Mouse (Mus musculus): ENCODE results near the gene Wdfy3. TPM values are rescaled to one million over a fixed set of nuclear protein-coding genes. Genes with fewer than 3 reads are reported as not detected.

Wdfy3 gene
- total and polyA plus RNA-seq, 2 experiments from 2014 or later = 5.2 to 25.8 TPM

- Histone ChIP-seq H3K9ac (replicated peaks; ENCODE audit: low read depth, low read length) (no peak overlapping the region), H3K4me3 (ENCODE audit: low read depth, low read length) (no peak overlapping the region), H3K9me3 (replicated peaks; ENCODE audit: control insufficient read depth, low read length) (no peaks in the 10 kb centered on the region), H3K27ac (ENCODE audit: low read depth) (no peak overlapping the region), H3K36me3 (replicated peaks; ENCODE audit: control insufficient read depth, insufficient read depth, low read length) (no peaks in the 10 kb centered on the region), H3K4me1 (ENCODE audit: control insufficient read depth, insufficient read depth) (no peaks in the 10 kb centered on the region; the same call in 1 of the 2 replicates), H3K27me3 (ENCODE audit: control insufficient read depth, insufficient read depth, low read length) (no peaks in the 10 kb centered on the region), H3K4me2 (ENCODE audit: low read depth, low read length) (no peak overlapping the region)
- WGBS = 65% methylated on average over 6 of the region's 6 CpGs
- DNase-seq (ENCODE audit: low spot score) (no peak), ATAC-seq (ENCODE audit: insufficient read depth, low read depth) (no peak)
- TF ChIP-seq EP300 (IDR thresholded peaks at IDR 0.05; ENCODE audit: low read depth) (no peak), CTCF (IDR thresholded peaks at IDR 0.05; ENCODE audit: low read depth) (no peak)
Observed at GRCm38 (mm10) chr5:101998971-101999370, 70.8 kb downstream of the Wdfy3 start.

- Histone ChIP-seq H3K4me2 (ENCODE audit: low read depth, low read length) (no peak overlapping the region), H3K36me3 (replicated peaks; ENCODE audit: control insufficient read depth, insufficient read depth, low read length) (no peaks in the 10 kb centered on the region), H3K4me3 (ENCODE audit: low read depth, low read length) (no peak overlapping the region), H3K27me3 (ENCODE audit: control insufficient read depth, insufficient read depth, low read length) (no peaks in the 10 kb centered on the region), H3K4me1 (ENCODE audit: control insufficient read depth, insufficient read depth) (peaks cover 9% of the 10 kb centered on the region), H3K27ac (ENCODE audit: low read depth) (no peak overlapping the region), H3K9me3 (replicated peaks; ENCODE audit: control insufficient read depth, low read length) (no peaks in the 10 kb centered on the region), H3K9ac (replicated peaks; ENCODE audit: low read depth, low read length) (no peak overlapping the region)
- TF ChIP-seq CTCF (IDR thresholded peaks at IDR 0.05; ENCODE audit: low read depth) (no peak), EP300 (IDR thresholded peaks at IDR 0.05; ENCODE audit: low read depth) (no peak)
- WGBS = 82% methylated on average over 11 of the region's 11 CpGs
- ATAC-seq (ENCODE audit: insufficient read depth, low read depth) (no peak), DNase-seq (ENCODE audit: low spot score) (no peak)
Observed at GRCm38 (mm10) chr5:101996036-101996735, 73.5 kb downstream of the Wdfy3 start.

GRCm38 (mm10) chr5:101995451-101995995 is 74.2 kb downstream of the Wdfy3 start:
- 69% methylated on average over 3 of the region's 3 CpGs for WGBS
- no peaks in the 10 kb centered on the region for H3K36me3 ChIP-seq (replicated peaks; ENCODE audit: control insufficient read depth, insufficient read depth, low read length)

GRCm38 (mm10) chr5:101993996-101994395 is 75.7 kb downstream of the Wdfy3 start:
- no peak overlapping the region for H3K4me2 ChIP-seq (ENCODE audit: low read depth, low read length)
- no peaks in the 10 kb centered on the region for H3K27me3 ChIP-seq (ENCODE audit: control insufficient read depth, insufficient read depth, low read length)
- H3K36me3 ChIP-seq (replicated peaks; ENCODE audit: control insufficient read depth, insufficient read depth, low read length) = no peaks in the 10 kb centered on the region
- H3K9ac ChIP-seq (replicated peaks; ENCODE audit: low read depth, low read length) = no peak overlapping the region
- H3K4me1 ChIP-seq (ENCODE audit: control insufficient read depth, insufficient read depth) = peaks cover 9% of the 10 kb centered on the region
- 31% methylated on average over 5 of the region's 5 CpGs for WGBS
- peak; percentile 24 for DNase-seq (ENCODE audit: low spot score)
- H3K4me3 ChIP-seq (ENCODE audit: low read depth, low read length) = no peak overlapping the region
- no peak for ATAC-seq (ENCODE audit: insufficient read depth, low read depth)
- no peak overlapping the region; the same call in 1 of the 2 replicates for H3K27ac ChIP-seq (ENCODE audit: low read depth)
- H3K9me3 ChIP-seq (replicated peaks; ENCODE audit: control insufficient read depth, low read length) = no peaks in the 10 kb centered on the region
- TF ChIP-seq EP300 (IDR thresholded peaks at IDR 0.05; ENCODE audit: low read depth) = no peak
- no peak for TF ChIP-seq CTCF (IDR thresholded peaks at IDR 0.05; ENCODE audit: low read depth)

More at GRCm38 (mm10) chr5:101995451-101995995, 74.2 kb downstream of the Wdfy3 start:
- Histone ChIP-seq H3K27ac (ENCODE audit: low read depth) (no peak overlapping the region), H3K27me3 (ENCODE audit: control insufficient read depth, insufficient read depth, low read length) (no peaks in the 10 kb centered on the region), H3K4me3 (ENCODE audit: low read depth, low read length) (no peak overlapping the region), H3K4me2 (ENCODE audit: low read depth, low read length) (no peak overlapping the region), H3K9ac (replicated peaks; ENCODE audit: low read depth, low read length) (no peak overlapping the region), H3K4me1 (ENCODE audit: control insufficient read depth, insufficient read depth) (peaks cover 9% of the 10 kb centered on the region), H3K9me3 (replicated peaks; ENCODE audit: control insufficient read depth, low read length) (no peaks in the 10 kb centered on the region)
- ATAC-seq (ENCODE audit: insufficient read depth, low read depth) (no peak), DNase-seq (ENCODE audit: low spot score) (no peak)
- no peak; the same call in 1 of the 2 replicates for TF ChIP-seq CTCF (IDR thresholded peaks at IDR 0.05; ENCODE audit: low read depth)
- no peak for TF ChIP-seq EP300 (IDR thresholded peaks at IDR 0.05; ENCODE audit: low read depth)

- no peaks in the 10 kb centered on the region for H3K9me3 ChIP-seq (replicated peaks; ENCODE audit: control insufficient read depth, low read length)
- 67% methylated on average over 7 of the region's 7 CpGs for WGBS
- DNase-seq (ENCODE audit: low spot score) (no peak), ATAC-seq (ENCODE audit: insufficient read depth, low read depth) (no peak)
- H3K4me3 ChIP-seq (ENCODE audit: low read depth, low read length) = no peak overlapping the region
- H3K9ac ChIP-seq (replicated peaks; ENCODE audit: low read depth, low read length) = no peak overlapping the region
- no peaks in the 10 kb centered on the region for H3K36me3 ChIP-seq (replicated peaks; ENCODE audit: control insufficient read depth, insufficient read depth, low read length)
- H3K27me3 ChIP-seq (ENCODE audit: control insufficient read depth, insufficient read depth, low read length) = no peaks in the 10 kb centered on the region
- peaks cover 9% of the 10 kb centered on the region for H3K4me1 ChIP-seq (ENCODE audit: control insufficient read depth, insufficient read depth)
- H3K4me2 ChIP-seq (ENCODE audit: low read depth, low read length) = no peak overlapping the region
- no peak overlapping the region for H3K27ac ChIP-seq (ENCODE audit: low read depth)
- TF ChIP-seq EP300 (IDR thresholded peaks at IDR 0.05; ENCODE audit: low read depth) (no peak), CTCF (IDR thresholded peaks at IDR 0.05; ENCODE audit: low read depth) (no peak)
Observed at GRCm38 (mm10) chr5:101992969-101993670, 76.6 kb downstream of the Wdfy3 start.

Data from heart, postnatal 0 days (tissue).